Mouse (Mus musculus) right cerebral cortex, postnatal 10 days (tissue): ENCODE results near the gene Npm1.
A peak's percentile ranks its signal among the peaks of the same experiment; 100 is the strongest.

Experiments used
- DNase-seq, 2 experiments: peaks; one replicate each; pipeline ENCODE4 v3.0.0; 2021; ENCODE audit warnings: low spot score in 2 of 2

Gene Npm1

GRCm38 (mm10) chr11:33162998-33163506, at the start of gene Npm1:
Npm1 (minus strand) TSS chr11:33163206.
- peak; percentile 100 for DNase-seq

- DNase-seq, result no peak
Observed at GRCm38 (mm10) chr11:33207411-33207810, 44.4 kb upstream of the Npm1 start.

DNA sequence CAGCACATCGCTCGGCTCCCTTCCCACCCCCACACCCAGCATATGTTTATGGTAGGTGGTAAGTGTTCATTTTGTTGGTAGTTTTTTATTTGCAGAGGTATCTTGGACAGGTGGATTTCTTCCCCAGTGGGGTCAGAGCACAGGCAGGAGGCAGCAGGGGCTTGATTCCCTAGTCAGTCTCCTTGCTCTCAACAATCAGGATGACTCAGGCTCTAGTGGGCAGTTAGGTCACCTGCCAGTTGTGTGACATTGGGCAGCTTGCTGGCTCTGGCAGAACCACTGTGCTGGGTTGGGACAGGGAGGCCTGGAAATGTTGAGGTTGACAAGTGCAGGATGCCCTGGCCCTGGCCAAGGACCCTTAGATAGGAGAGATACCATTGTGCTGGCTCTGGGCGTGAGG, 42.0 kb upstream of the Npm1 start:
- DNase-seq, result no peak

DNA sequence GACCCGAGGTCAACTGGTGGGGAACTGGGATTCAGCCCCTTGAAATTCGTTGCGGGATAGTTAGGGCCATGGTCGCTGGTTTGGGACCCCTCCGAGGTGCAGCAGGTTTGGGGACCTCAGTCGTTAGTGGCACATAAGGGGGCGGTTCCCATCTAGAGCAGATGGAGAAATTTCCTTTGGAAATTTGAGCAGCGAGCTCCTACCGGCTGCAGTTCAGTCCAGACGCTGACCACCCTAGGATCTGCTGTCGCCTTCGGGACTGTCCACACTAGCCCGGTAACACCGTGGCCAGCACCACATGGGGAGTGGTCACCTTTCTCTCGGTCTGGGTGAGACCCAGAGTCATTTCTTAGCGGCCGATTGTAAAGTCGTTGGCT, 41.3 kb upstream of the Npm1 start:
- DNase-seq, result peak in 1 of 2 experiments; percentile 21

- peak in 1 of 2 experiments; percentile 26 for DNase-seq
Observed at GRCm38 (mm10) chr11:33203383-33204328, 40.6 kb upstream of the Npm1 start, which contains the start of gene Tlx3. Tlx3 (minus strand) TSS chr11:33203589.

GRCm38 (mm10) chr11:33202972-33203371, 40.0 kb upstream of the Npm1 start:
- no peak for DNase-seq

- DNase-seq, result no peak
Observed at GRCm38 (mm10) chr11:33202296-33202695, 39.3 kb upstream of the Npm1 start.

DNA sequence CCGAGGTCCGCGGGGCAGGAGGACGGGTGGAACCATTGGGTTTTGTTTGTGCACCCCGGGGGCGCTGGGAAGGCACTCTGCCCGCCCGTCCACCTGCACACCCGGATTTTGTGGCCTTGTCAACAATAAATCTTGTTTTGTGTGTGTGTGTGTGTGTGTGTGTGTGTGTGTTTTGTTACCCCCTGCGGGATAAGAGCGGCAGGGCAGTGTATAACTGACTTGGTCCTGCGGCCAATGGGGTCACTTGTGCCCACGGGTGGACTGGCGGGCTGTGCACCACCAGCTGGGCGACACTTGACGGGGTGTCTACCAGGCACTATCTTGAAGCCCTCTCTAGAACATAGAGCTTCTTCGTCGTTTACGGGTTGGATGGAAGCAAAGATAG, 38.6 kb upstream of the Npm1 start:
- DNase-seq, result no peak

- no peak for DNase-seq
Observed at GRCm38 (mm10) chr11:33200764-33201625, 38.0 kb upstream of the Npm1 start.

DNA sequence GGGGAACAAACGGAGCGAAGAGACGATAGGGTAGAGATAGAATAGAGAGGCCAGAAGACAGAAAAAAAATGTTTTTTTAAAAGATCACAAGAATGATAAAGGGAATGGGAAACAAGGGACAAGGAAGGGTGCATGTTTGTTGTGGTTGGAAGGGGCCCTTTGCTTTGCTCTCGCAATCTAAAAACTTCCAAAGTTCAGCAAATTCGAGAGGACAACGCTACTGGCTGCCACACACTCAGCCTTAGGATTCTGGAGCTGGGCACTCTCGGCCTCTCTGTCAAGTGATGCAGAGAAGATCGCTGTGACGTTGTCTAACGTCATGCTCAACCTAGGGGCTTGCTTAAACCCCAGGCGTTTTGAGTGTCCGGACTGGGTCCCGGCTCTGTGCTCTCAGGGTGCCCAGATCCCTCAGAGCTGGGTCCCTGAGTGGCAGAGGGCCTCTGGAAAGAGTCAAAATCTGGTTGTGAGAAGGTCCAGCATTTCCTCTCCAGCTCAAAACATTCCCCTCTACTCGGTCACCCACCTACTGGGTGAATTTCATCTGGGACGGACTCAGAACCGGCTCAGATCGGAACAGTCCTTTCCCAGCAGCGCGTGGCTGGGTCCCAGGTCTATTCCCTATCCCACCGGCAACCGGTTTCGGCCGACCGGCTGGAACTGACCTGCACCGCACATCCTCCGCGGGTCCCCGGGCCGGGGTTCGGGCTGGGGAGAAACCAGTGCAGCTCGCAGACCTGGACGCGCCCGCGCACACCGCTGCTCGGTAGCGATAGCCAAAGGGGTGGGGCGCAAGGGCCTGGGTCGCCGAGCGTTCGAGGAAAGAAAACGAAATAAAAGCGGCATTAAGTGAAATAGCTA, 37.1 kb upstream of the Npm1 start:
- no peak for DNase-seq

DNA sequence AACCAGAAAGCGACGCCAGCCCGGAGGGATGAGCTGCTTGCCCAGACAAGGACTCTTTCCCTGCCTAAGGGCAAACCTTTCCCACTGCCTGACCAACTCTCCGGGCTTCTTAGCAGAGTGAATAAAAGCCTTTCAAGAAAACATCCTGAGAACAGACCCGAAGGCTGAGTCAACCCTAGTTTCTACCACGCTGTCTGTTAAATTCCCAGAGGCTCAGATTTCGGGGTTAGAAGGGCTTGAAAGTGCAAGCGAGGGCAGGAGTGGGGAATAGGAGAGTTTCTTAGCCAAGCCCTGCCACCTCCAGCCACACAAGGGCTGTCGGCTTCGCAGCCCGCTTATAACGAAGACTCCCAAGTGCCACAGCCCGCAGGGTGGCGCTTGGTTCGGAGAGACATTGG, 36.1 kb upstream of the Npm1 start:
- DNase-seq, result no peak

DNA sequence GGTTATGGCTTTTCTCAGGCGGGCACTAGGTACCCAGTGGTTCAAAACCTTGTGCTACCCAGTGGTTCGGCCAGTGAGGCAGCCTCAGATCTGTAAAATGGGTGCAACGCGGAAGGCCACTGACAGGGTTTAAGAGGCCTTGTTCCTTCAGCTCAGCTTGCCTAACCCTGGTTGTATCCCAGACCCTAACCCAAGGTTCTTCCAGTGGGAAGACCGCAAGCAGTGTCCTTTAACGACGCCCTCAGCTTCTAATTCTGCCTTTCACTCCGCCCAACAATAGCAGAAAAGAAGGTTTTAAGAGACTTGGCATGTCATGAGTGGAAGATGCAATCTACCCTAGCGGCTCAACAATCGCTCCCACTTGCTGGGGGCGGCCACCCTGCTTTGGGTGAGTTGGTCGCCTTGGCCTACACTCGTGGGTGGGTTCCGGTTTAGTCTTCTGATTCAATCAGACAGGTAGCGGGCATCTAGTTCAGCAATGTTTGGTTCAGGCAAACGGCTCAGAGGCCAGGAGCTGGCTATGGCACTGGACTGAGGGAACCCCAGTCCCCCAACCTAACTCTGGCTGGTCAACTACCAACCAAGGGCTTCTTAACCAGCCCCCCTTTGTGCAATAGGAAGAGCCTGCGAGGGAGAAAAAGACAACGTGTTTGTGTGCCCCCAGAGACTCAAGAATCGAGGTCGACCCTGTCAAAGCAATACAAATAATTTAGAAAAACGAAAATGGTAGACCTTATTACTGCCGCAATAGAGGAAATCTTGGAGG, 35.5 kb upstream of the Npm1 start:
- DNase-seq, result no peak

DNA sequence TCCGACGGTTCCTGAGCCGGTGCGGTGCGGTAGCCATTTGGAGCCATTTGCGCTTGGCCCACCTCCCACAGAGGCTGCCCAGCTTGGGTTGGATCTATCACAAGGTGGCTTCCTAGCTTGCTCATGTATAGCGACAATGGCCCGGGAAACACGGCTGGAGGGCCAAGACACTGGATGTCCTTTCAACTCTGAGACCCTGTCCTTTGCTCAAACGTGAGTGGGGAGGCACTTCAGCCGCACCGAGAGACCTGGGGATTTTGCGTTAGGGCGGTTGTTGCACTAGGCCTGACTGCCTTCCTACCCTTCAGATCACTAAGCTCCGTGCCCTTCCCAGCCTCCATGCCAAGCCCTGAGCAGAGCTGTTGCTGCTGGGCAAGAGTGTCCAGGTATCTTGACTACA, 34.7 kb upstream of the Npm1 start:
- DNase-seq, result no peak

- no peak for DNase-seq
Observed at GRCm38 (mm10) chr11:33197133-33197514, 34.1 kb upstream of the Npm1 start.

DNA sequence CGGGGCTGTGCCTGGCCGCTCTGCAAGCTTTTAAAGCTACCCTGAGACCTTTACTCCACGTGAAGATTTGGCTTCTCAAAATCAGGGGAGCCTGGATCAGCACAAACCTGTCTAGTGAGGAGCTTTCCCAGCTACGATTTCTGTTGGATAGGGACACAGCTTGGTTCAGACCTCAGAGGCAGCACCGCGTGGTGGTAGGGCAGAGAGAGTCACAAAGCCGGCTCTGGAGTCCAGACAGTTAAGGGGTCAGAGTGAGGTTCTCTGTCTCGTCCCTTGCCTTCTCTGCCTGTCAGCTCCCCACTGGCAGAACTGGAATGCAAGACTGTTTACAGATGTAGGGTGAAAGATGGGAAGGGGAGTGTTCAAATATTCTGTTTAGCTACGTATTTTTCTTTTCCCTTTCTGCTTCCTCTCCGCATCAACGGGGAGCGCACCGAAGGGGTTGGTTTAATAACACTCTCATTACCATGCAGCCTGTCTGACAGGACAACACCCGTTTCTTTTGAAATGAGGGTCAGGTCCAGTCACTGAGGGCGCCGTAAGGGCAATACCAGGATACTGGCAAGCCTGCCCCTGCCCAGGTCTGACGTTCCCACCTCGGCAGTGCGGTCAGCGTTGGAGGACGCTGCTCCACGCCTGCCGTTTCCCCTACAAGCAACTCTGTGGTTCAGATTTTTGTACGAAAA, 33.6 kb upstream of the Npm1 start:
- DNase-seq, result no peak

- no peak for DNase-seq
Observed at GRCm38 (mm10) chr11:33195531-33196446, 32.8 kb upstream of the Npm1 start.

DNA sequence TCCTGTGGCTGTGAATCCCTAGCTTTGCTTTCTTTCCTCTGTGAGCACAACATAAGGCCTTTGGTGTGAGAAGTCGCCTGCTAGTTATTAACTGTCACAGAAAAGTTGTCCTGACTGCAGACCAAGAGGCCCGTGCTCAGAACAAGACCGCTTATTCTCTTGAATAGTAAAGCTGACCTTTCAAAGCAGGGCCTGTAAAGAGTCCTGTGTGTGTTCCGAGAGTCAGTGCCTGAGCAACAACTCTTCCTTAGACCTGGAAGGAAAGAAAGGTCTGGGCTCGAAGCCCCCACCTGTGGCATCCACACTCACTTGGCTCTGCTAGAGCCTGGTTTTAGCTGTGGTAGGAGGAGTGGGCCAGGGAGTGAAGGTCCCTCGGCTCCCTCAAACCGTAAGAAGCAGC, 32.1 kb upstream of the Npm1 start:
- no peak for DNase-seq

- no peak for DNase-seq
Observed at GRCm38 (mm10) chr11:33193695-33194094, 30.7 kb upstream of the Npm1 start.

DNA sequence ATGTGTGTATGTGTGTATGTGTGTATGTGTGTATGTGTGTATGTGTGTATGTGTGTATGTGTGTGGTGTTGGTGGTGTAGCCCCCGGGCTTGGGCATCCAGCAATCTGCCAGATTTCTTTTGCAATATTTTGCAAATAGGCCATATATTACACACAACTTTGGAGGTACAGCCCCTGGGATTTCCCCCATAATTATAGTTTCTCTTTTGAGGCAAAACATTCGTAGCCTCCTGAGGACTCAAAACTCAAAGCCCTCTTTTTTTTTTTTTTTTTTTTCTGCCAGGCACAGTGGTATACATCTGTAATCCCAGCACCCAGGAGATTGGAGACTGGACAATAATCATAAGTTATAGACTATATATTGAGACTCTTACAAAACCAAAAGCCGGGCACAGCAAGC, 18.8 kb upstream of the Npm1 start:
- DNase-seq, result no peak
